Mouse (Mus musculus): Measurements from ENCODE around the gene Cd68.
A peak's percentile ranks its signal among the peaks of the same experiment; 100 is the strongest.
"Not testable (repeated sequence)": the region's sequence is repeated elsewhere in the genome, so short reads cannot be mapped to it uniquely, and the experiment has no call there.

The Cd68 gene

GRCm38 (mm10) chr11:69665961-69666664 lies at the start of gene Cd68:
Gene Cd68, minus strand, starts transcription at chr11:69666153.
- peak; percentile 79 to 82 for DNase-seq (ENCODE audit: low spot score in 2 of 2)

- DNase-seq (ENCODE audit: low spot score in 2 of 2) = no peak
These were observed 49.5 kb upstream of the Cd68 start for GRCm38 (mm10) chr11:69715482-69715881.

- DNase-seq (ENCODE audit: low spot score in 2 of 2) = no peak
These were observed 48.8 kb upstream of the Cd68 start for GRCm38 (mm10) chr11:69714636-69715329.

- no peak for DNase-seq (ENCODE audit: low spot score in 2 of 2)
These were observed 47.2 kb upstream of the Cd68 start for GRCm38 (mm10) chr11:69712954-69713672.

- no peak for DNase-seq (ENCODE audit: low spot score in 2 of 2)
These were observed 45.1 kb upstream of the Cd68 start for GRCm38 (mm10) chr11:69711082-69711481.

- no peak for DNase-seq (ENCODE audit: low spot score in 2 of 2)
These were observed 44.5 kb upstream of the Cd68 start for GRCm38 (mm10) chr11:69710470-69710869.

- no peak for DNase-seq (ENCODE audit: low spot score in 2 of 2)
These were observed 43.8 kb upstream of the Cd68 start for GRCm38 (mm10) chr11:69709554-69710446.

GRCm38 (mm10) chr11:69708614-69709265 lies 42.8 kb upstream of the Cd68 start:
- DNase-seq (ENCODE audit: low spot score in 2 of 2) = no peak

GRCm38 (mm10) chr11:69707873-69708381 lies 42.0 kb upstream of the Cd68 start:
- DNase-seq (ENCODE audit: low spot score in 2 of 2) = no peak

GRCm38 (mm10) chr11:69707480-69707847 lies 41.5 kb upstream of the Cd68 start:
- DNase-seq (ENCODE audit: low spot score in 2 of 2) = no peak

- peak in 1 of 2 experiments; percentile 58 for DNase-seq (ENCODE audit: low spot score in 2 of 2)
These were observed 41.0 kb upstream of the Cd68 start for GRCm38 (mm10) chr11:69706775-69707479.

- DNase-seq (ENCODE audit: low spot score in 2 of 2) = no peak
These were observed 38.7 kb upstream of the Cd68 start for GRCm38 (mm10) chr11:69704613-69705010.

GRCm38 (mm10) chr11:69703814-69704612 lies 38.1 kb upstream of the Cd68 start:
- DNase-seq (ENCODE audit: low spot score in 2 of 2) = no peak

- not testable (repeated sequence) for DNase-seq (ENCODE audit: low spot score in 2 of 2)
These were observed 37.4 kb upstream of the Cd68 start for GRCm38 (mm10) chr11:69703381-69703780.

- DNase-seq (ENCODE audit: low spot score in 2 of 2) = not testable (repeated sequence)
These were observed 36.9 kb upstream of the Cd68 start for GRCm38 (mm10) chr11:69702886-69703285.

- no peak for DNase-seq (ENCODE audit: low spot score in 2 of 2)
These were observed 33.6 kb upstream of the Cd68 start for GRCm38 (mm10) chr11:69699595-69699994.

- no peak for DNase-seq (ENCODE audit: low spot score in 2 of 2)
These were observed 32.6 kb upstream of the Cd68 start for GRCm38 (mm10) chr11:69698574-69698973.

- no peak for DNase-seq (ENCODE audit: low spot score in 2 of 2)
These were observed 31.4 kb upstream of the Cd68 start for GRCm38 (mm10) chr11:69697396-69697795.

Data from left cerebral cortex, adult 9 months (tissue).